Mouse (Mus musculus) E14TG2a.4 (cell line): ENCODE measurements at regions not wholly inside any gene's neighbourhood (a gene's known extent, or its start where the extent isn't known, plus 50 kb on each side); places are given as distances from the start of the nearest gene placed in this dataset.

ENCODE experiments used
- H3K27me3 ChIP-seq: 2 replicates; pipeline ENCODE4 v1.6.1; 2014; ENCODE audit warnings: low read length, control low read depth; ENCODE audit not compliant: insufficient read depth
- H3K36me3 ChIP-seq: 2 replicates; pipeline ENCODE4 v1.6.1; 2014; ENCODE audit warnings: low read length, control low read depth; ENCODE audit not compliant: insufficient read depth
- H3K4me1 ChIP-seq: replicated peaks from 2 replicates; pipeline ENCODE4 v1.6.1; 2014; ENCODE audit warnings: low read depth, low read length, control low read depth
- H3K4me3 ChIP-seq: replicated peaks from 2 replicates; pipeline ENCODE4 v1.5.1; 2014; ENCODE audit warnings: mild to moderate bottlenecking, low read length
- H3K9me3 ChIP-seq: 2 replicates; pipeline ENCODE4 v1.6.1; 2014; ENCODE audit warnings: low read length, control low read depth
- CTCF ChIP-seq: conservative IDR thresholded peaks from 2 replicates; pipeline ENCODE4 v1.5.1; 2014; ENCODE audit warnings: low read length
- NANOG ChIP-seq: IDR thresholded peaks from 2 replicates; pipeline ENCODE4 v1.6.1; 2014; ENCODE audit warnings: borderline replicate concordance, low read length, mixed read lengths
- POU5F1 ChIP-seq: IDR thresholded peaks from 2 replicates; pipeline ENCODE4 v1.6.1; 2014; ENCODE audit warnings: low read length, borderline replicate concordance

DNA sequence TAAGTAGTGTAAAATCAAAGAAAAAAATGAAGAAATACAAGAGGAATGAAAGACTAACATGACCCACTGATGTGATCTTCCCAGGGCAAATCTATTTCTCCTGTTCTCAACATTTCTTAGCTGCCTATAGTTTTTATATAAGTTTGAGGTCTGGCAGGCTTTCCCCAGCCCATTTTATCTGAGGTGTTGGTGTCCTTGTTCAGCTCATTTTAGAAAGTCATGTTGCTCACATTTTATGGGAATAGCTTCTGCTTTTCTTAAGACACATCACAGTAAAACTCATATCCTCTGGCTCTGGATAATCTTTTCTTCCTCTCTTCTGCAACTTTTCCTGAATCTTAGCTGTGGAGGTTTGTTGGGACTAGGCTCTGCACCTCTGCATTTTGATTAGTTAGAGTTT lies 650.2 kb downstream of the Efna5 start:
- H3K36me3 ChIP-seq: no peaks in the 10 kb centered on the region
- no peaks in the 10 kb centered on the region for H3K9me3 ChIP-seq
- no peaks in the 10 kb centered on the region for H3K4me1 ChIP-seq
- H3K4me3 ChIP-seq: no peak overlapping the region
- H3K27me3 ChIP-seq: no peaks in the 10 kb centered on the region
- TF ChIP-seq POU5F1: no peak
- TF ChIP-seq CTCF: no peak
- TF ChIP-seq NANOG: no peak

DNA sequence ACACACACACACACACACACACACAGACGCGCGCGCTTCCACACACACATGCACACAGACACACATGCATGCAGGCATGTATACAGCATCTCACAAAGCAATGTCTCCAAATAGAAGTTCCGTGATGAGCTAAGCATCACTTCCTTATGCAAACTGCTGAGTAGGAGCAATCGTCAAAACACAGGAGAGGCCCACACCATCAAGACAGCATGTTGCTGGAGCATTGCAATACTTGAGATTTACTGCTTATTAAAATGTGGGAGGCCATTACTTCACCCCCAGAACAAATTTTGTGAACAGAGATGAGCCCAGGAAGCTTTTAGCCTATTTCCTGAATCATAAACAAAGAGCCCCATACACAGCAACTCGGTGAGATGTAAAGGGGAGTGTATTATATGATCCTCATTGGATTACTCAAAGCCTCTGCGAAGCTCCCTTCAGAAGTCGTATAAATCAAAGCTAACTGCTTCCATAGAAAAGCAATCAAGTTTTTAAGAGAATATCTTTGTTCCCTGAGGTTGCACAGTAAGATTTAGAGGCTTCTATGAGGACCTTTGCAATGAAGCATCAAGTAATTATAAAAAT lies 670.6 kb downstream of the Efna5 start:
- H3K27me3 ChIP-seq: no peaks in the 10 kb centered on the region
- no peak overlapping the region for H3K4me3 ChIP-seq
- no peaks in the 10 kb centered on the region for H3K36me3 ChIP-seq
- H3K9me3 ChIP-seq: no peaks in the 10 kb centered on the region
- TF ChIP-seq POU5F1 (no peak), CTCF (no peak), NANOG (no peak)
- H3K4me1 ChIP-seq: no peaks in the 10 kb centered on the region

- H3K9me3 ChIP-seq: no peaks in the 10 kb centered on the region
- H3K27me3 ChIP-seq: no peaks in the 10 kb centered on the region
- no peaks in the 10 kb centered on the region for H3K4me1 ChIP-seq
- no peaks in the 10 kb centered on the region for H3K36me3 ChIP-seq
- H3K4me3 ChIP-seq: no peak overlapping the region
- TF ChIP-seq POU5F1 (no peak), CTCF (no peak), NANOG (no peak)
Observed at GRCm38 (mm10) chr17:62202658-62203057, 678.5 kb downstream of the Efna5 start.

- Histone ChIP-seq H3K4me3 (no peak overlapping the region), H3K27me3 (no peaks in the 10 kb centered on the region), H3K9me3 (no peaks in the 10 kb centered on the region), H3K36me3 (no peaks in the 10 kb centered on the region), H3K4me1 (no peaks in the 10 kb centered on the region)
- TF ChIP-seq POU5F1: no peak
- TF ChIP-seq NANOG: no peak
- TF ChIP-seq CTCF: no peak
Observed at GRCm38 (mm10) chr17:62200491-62200890, 680.6 kb downstream of the Efna5 start.

- no peaks in the 10 kb centered on the region for H3K4me1 ChIP-seq
- H3K9me3 ChIP-seq: no peaks in the 10 kb centered on the region
- no peaks in the 10 kb centered on the region for H3K27me3 ChIP-seq
- no peak for TF ChIP-seq CTCF
- no peak for TF ChIP-seq NANOG
- TF ChIP-seq POU5F1: no peak
- H3K36me3 ChIP-seq: no peaks in the 10 kb centered on the region
- H3K4me3 ChIP-seq: no peak overlapping the region
Observed at GRCm38 (mm10) chr17:62199559-62199958, 681.6 kb downstream of the Efna5 start.

DNA sequence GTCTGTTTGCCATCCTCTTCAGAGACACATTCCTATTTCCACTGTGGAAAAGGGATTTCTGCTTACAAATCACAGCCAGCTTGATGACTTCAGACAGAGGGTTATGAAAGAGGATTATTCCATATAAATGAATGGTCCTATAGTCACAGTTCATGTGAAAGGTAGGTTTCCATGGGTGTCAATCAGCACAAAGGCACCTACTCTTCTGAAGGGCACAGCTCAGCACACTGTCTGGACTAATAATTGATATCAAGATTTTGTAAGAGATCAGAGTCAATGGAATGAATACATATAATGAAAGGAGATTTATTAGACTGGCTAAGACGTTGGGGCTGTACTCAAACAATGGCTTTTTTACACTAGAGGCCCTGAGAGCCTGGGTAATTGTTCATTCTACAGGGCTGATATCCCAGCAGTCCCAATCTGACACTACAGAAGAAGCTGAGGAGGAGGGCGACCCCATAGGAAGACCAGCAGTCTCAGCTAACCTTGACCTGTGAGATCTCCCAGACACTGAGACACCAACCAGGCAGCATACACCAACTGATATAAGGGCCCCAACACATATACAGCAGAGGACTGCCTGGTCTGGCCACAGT lies 702.4 kb downstream of the Efna5 start:
- TF ChIP-seq NANOG: no peak
- no peak for TF ChIP-seq CTCF
- TF ChIP-seq POU5F1: no peak

GRCm38 (mm10) chr17:62176336-62176735 lies 704.8 kb downstream of the Efna5 start:
- no peak overlapping the region for H3K4me3 ChIP-seq
- H3K27me3 ChIP-seq: no peaks in the 10 kb centered on the region
- H3K9me3 ChIP-seq: peaks cover 5% of the 10 kb centered on the region; the same call in 1 of the 2 replicates
- no peaks in the 10 kb centered on the region for H3K36me3 ChIP-seq
- no peaks in the 10 kb centered on the region for H3K4me1 ChIP-seq
- TF ChIP-seq POU5F1 (no peak), CTCF (no peak), NANOG (no peak)

More for the DNA sequence above, 702.4 kb downstream of the Efna5 start:
- Histone ChIP-seq H3K36me3 (no peaks in the 10 kb centered on the region), H3K27me3 (no peaks in the 10 kb centered on the region), H3K9me3 (no peaks in the 10 kb centered on the region), H3K4me3 (no peak overlapping the region), H3K4me1 (no peaks in the 10 kb centered on the region)

DNA sequence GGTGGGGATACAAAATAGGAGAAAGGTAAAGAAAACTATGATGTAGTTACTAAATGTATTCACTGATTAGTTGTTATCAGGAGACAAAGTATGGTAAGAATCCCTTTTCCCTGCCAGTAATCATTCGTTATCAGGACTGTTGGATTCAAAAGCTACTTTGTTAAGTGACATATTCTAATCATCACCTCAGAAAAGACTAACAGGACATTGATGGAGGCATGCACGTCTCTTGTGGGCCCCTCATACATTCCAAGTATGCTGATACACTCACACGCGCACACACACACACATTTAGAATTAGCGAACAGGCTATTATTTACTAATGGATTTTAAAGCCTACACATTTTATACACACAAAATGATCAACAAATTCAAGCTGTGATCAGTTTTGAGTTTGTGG lies 708.8 kb downstream of the Efna5 start:
- Histone ChIP-seq H3K4me1 (no peaks in the 10 kb centered on the region), H3K27me3 (no peaks in the 10 kb centered on the region), H3K36me3 (no peaks in the 10 kb centered on the region), H3K9me3 (peaks cover 5% of the 10 kb centered on the region; the same call in 1 of the 2 replicates), H3K4me3 (no peak overlapping the region)
- TF ChIP-seq NANOG: no peak
- TF ChIP-seq POU5F1: no peak
- TF ChIP-seq CTCF: no peak
